Mouse (Mus musculus) CD8-positive naive resting alpha-beta T cell, adult 57 days (primary cell): ENCODE results near the gene Fbxo42. TPM values are rescaled to one million over a fixed set of nuclear protein-coding genes. Genes with fewer than 3 reads are reported as not detected.

ENCODE experiments used
- total RNA-seq: library from RNA; stranded (reverse); gene quantifications from one replicate; pipeline ENCODE4 v1.2.4, GENCODE M21; 2023

Gene Fbxo42
- total RNA-seq: 21.5 TPM

GRCm38 (mm10) chr4:141147112-141148008, at the start of gene Fbxo42:
Fbxo42 (plus strand) TSS chr4:141147913.

GRCm38 (mm10) chr4:141139116-141139970, 8.4 kb upstream of the Fbxo42 start, which contains the start of gene Szrd1:
Szrd1 (minus strand) TSS chr4:141139775.

DNA sequence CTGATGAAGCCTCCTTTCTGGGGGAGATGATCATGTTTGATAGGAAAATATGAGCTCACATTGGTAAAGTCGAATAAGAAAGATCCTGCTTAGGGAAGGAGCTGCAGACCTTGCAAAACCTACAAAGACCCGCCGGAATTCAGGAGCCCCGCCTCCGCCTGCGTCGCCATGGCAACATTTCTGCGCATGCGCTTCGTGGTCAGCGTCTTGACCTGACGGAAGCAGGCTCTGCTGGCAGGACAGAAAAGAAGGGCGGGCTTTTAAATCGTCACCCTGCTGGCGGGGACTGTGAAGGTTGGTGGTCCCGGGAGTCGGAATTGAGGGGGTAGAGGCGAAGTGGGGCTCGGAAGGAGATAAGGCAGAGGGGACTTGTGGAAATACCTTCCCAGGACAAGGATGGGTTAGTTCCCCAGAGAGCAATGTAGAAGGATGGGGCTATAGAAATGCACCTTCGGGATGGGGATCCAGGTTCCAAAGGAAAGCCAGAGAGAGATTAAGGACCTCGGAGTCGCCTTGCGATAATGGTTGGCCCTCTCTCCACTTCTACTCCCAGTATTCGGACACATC, 66.1 kb downstream of the Fbxo42 start, which contains the start of gene Rsg1:
Rsg1 (plus strand) TSS at position 187 of the 567 bp plus-strand sequence.

GRCm38 (mm10) chr4:141239388-141240125, 91.8 kb downstream of the Fbxo42 start, which contains the start of gene Arhgef19:
Arhgef19 (plus strand) TSS chr4:141239499.

Other genes starting within 250 kb of the Fbxo42 start
- 42.4 TPM for gene Padi2, start 241.6 kb upstream of the Fbxo42 start, total RNA-seq
- gene Sdhb, start 186.7 kb upstream of the Fbxo42 start, total RNA-seq: 84.0 TPM
- 31.8 TPM for gene Atp13a2, start 161.0 kb upstream of the Fbxo42 start, total RNA-seq
- not detected for gene Mfap2, start 137.5 kb upstream of the Fbxo42 start, total RNA-seq
- gene Crocc, start 87.4 kb upstream of the Fbxo42 start, total RNA-seq: 13.7 TPM
- 69.7 TPM for gene Necap2, start 69.6 kb upstream of the Fbxo42 start, total RNA-seq
- not detected for gene Spata21, start 59.6 kb upstream of the Fbxo42 start, total RNA-seq
- 97.7 TPM for gene Szrd1, start 8.1 kb upstream of the Fbxo42 start, total RNA-seq
- gene Rsg1, start 66.0 kb downstream of the Fbxo42 start, total RNA-seq: 2.3 TPM
- not detected for gene Arhgef19, start 91.6 kb downstream of the Fbxo42 start, total RNA-seq
- gene Epha2, start 153.3 kb downstream of the Fbxo42 start, total RNA-seq: 1.2 TPM
- gene Fam131c, start 220.3 kb downstream of the Fbxo42 start, total RNA-seq: not detected